Mouse (Mus musculus): Measurements from ENCODE around the gene Rhbdl1.

- no peak for TF ChIP-seq CTCF (IDR thresholded peaks at IDR 0.05; ENCODE audit: control insufficient read depth, insufficient read depth, insufficient replicate concordance, low read depth, low read length)
- no peak for TF ChIP-seq POLR2A (IDR thresholded peaks at IDR 0.05; ENCODE audit: control insufficient read depth, low read depth, low read length)
Measured at GRCm38 (mm10) chr17:25864311-25864710, 27.2 kb upstream of the Rhbdl1 start.
